Mouse (Mus musculus): ENCODE measurements around the gene Klhl3. TPM values are rescaled to one million over a fixed set of nuclear protein-coding genes. Genes with fewer than 3 reads are reported as not detected.

Klhl3 gene
- polyA plus RNA-seq, 1 experiment from 2014 or later, result 6.0 TPM

- Histone ChIP-seq H3K27ac (ENCODE audit: low read depth, low read length) (no peak overlapping the region), H3K9me3 (ENCODE audit: control insufficient read depth, low read length) (peaks cover 3% of the 10 kb centered on the region; the same call in 1 of the 2 replicates), H3K36me3 (ENCODE audit: control insufficient read depth, insufficient read depth, low read length) (no peaks in the 10 kb centered on the region), H3K4me2 (replicated peaks; ENCODE audit: low read depth, low read length) (no peak overlapping the region), H3K4me1 (ENCODE audit: control insufficient read depth, insufficient read depth, low read length) (no peaks in the 10 kb centered on the region), H3K27me3 (ENCODE audit: control insufficient read depth, insufficient read depth, low read length) (no peaks in the 10 kb centered on the region), H3K9ac (ENCODE audit: low read depth, low read length) (no peak overlapping the region), H3K4me3 (ENCODE audit: low read length) (no peak overlapping the region)
- no peak for ATAC-seq (ENCODE audit: low FRiP score, low TSS enrichment)
- WGBS, result 70% methylated on average over 5 of the region's 5 CpGs
These were observed 64.3 kb downstream of the Klhl3 start for GRCm38 (mm10) chr13:58049121-58049520.

GRCm38 (mm10) chr13:58048076-58048475 lies 65.3 kb downstream of the Klhl3 start:
- WGBS, result 85% methylated on average over 3 of the region's 3 CpGs
- Histone ChIP-seq H3K9ac (ENCODE audit: low read depth, low read length) (no peak overlapping the region), H3K4me3 (ENCODE audit: low read length) (no peak overlapping the region), H3K36me3 (ENCODE audit: control insufficient read depth, insufficient read depth, low read length) (no peaks in the 10 kb centered on the region), H3K4me2 (replicated peaks; ENCODE audit: low read depth, low read length) (no peak overlapping the region), H3K27me3 (ENCODE audit: control insufficient read depth, insufficient read depth, low read length) (no peaks in the 10 kb centered on the region), H3K4me1 (ENCODE audit: control insufficient read depth, insufficient read depth, low read length) (no peaks in the 10 kb centered on the region), H3K27ac (ENCODE audit: low read depth, low read length) (no peak overlapping the region), H3K9me3 (ENCODE audit: control insufficient read depth, low read length) (peaks cover 3% of the 10 kb centered on the region; the same call in 1 of the 2 replicates)
- ATAC-seq (ENCODE audit: low FRiP score, low TSS enrichment), result no peak

GRCm38 (mm10) chr13:58046178-58046577 lies 67.2 kb downstream of the Klhl3 start:
- no peak overlapping the region for H3K27ac ChIP-seq (ENCODE audit: low read depth, low read length)
- peaks cover 3% of the 10 kb centered on the region; the same call in 1 of the 2 replicates for H3K9me3 ChIP-seq (ENCODE audit: control insufficient read depth, low read length)
- WGBS, result 89% methylated on average over 7 of the region's 7 CpGs
- H3K4me2 ChIP-seq (replicated peaks; ENCODE audit: low read depth, low read length), result no peak overlapping the region
- H3K27me3 ChIP-seq (ENCODE audit: control insufficient read depth, insufficient read depth, low read length), result no peaks in the 10 kb centered on the region
- no peaks in the 10 kb centered on the region for H3K4me1 ChIP-seq (ENCODE audit: control insufficient read depth, insufficient read depth, low read length)
- no peak for ATAC-seq (ENCODE audit: low FRiP score, low TSS enrichment)
- no peak overlapping the region for H3K4me3 ChIP-seq (ENCODE audit: low read length)
- H3K36me3 ChIP-seq (ENCODE audit: control insufficient read depth, insufficient read depth, low read length), result no peaks in the 10 kb centered on the region
- no peak overlapping the region for H3K9ac ChIP-seq (ENCODE audit: low read depth, low read length)

GRCm38 (mm10) chr13:58045278-58045677 lies 68.1 kb downstream of the Klhl3 start:
- Histone ChIP-seq H3K4me3 (ENCODE audit: low read length) (no peak overlapping the region), H3K36me3 (ENCODE audit: control insufficient read depth, insufficient read depth, low read length) (no peaks in the 10 kb centered on the region), H3K4me2 (replicated peaks; ENCODE audit: low read depth, low read length) (no peak overlapping the region), H3K4me1 (ENCODE audit: control insufficient read depth, insufficient read depth, low read length) (no peaks in the 10 kb centered on the region), H3K27me3 (ENCODE audit: control insufficient read depth, insufficient read depth, low read length) (no peaks in the 10 kb centered on the region), H3K27ac (ENCODE audit: low read depth, low read length) (no peak overlapping the region), H3K9ac (ENCODE audit: low read depth, low read length) (no peak overlapping the region), H3K9me3 (ENCODE audit: control insufficient read depth, low read length) (peaks cover 3% of the 10 kb centered on the region; the same call in 1 of the 2 replicates)
- 73% methylated on average over 4 of the region's 4 CpGs for WGBS
- no peak for ATAC-seq (ENCODE audit: low FRiP score, low TSS enrichment)

GRCm38 (mm10) chr13:58043278-58043677 lies 70.1 kb downstream of the Klhl3 start:
- ATAC-seq (ENCODE audit: low FRiP score, low TSS enrichment), result no peak
- Histone ChIP-seq H3K9me3 (ENCODE audit: control insufficient read depth, low read length) (peaks cover 3% of the 10 kb centered on the region; the same call in 1 of the 2 replicates), H3K4me3 (ENCODE audit: low read length) (no peak overlapping the region), H3K4me1 (ENCODE audit: control insufficient read depth, insufficient read depth, low read length) (no peaks in the 10 kb centered on the region), H3K9ac (ENCODE audit: low read depth, low read length) (no peak overlapping the region), H3K27ac (ENCODE audit: low read depth, low read length) (no peak overlapping the region), H3K36me3 (ENCODE audit: control insufficient read depth, insufficient read depth, low read length) (no peaks in the 10 kb centered on the region), H3K4me2 (replicated peaks; ENCODE audit: low read depth, low read length) (no peak overlapping the region), H3K27me3 (ENCODE audit: control insufficient read depth, insufficient read depth, low read length) (no peaks in the 10 kb centered on the region)
- WGBS, result 87% methylated on average over 8 of the region's 8 CpGs

- Histone ChIP-seq H3K9ac (ENCODE audit: low read depth, low read length) (no peak overlapping the region), H3K4me1 (ENCODE audit: control insufficient read depth, insufficient read depth, low read length) (0 out of 2 replicates have a peak, but pooled peaks cover 8% of the 10 kb centered on the region), H3K4me2 (replicated peaks; ENCODE audit: low read depth, low read length) (no peak overlapping the region), H3K36me3 (ENCODE audit: control insufficient read depth, insufficient read depth, low read length) (no peaks in the 10 kb centered on the region), H3K27ac (ENCODE audit: low read depth, low read length) (no peak overlapping the region), H3K27me3 (ENCODE audit: control insufficient read depth, insufficient read depth, low read length) (no peaks in the 10 kb centered on the region), H3K9me3 (ENCODE audit: control insufficient read depth, low read length) (no peaks in the 10 kb centered on the region), H3K4me3 (ENCODE audit: low read length) (no peak overlapping the region)
- ATAC-seq (ENCODE audit: low FRiP score, low TSS enrichment), result no peak
- 71% methylated on average over 10 of the region's 10 CpGs for WGBS
These were observed 73.3 kb downstream of the Klhl3 start for GRCm38 (mm10) chr13:58040112-58040511.

GRCm38 (mm10) chr13:58037506-58037905 lies 75.9 kb downstream of the Klhl3 start:
- 89% methylated on average over 8 of the region's 8 CpGs for WGBS
- Histone ChIP-seq H3K36me3 (ENCODE audit: control insufficient read depth, insufficient read depth, low read length) (no peaks in the 10 kb centered on the region), H3K27me3 (ENCODE audit: control insufficient read depth, insufficient read depth, low read length) (no peaks in the 10 kb centered on the region), H3K9ac (ENCODE audit: low read depth, low read length) (no peak overlapping the region), H3K9me3 (ENCODE audit: control insufficient read depth, low read length) (no peaks in the 10 kb centered on the region), H3K4me3 (ENCODE audit: low read length) (no peak overlapping the region), H3K4me1 (ENCODE audit: control insufficient read depth, insufficient read depth, low read length) (0 out of 2 replicates have a peak, but pooled peaks cover 9% of the 10 kb centered on the region), H3K27ac (ENCODE audit: low read depth, low read length) (no peak overlapping the region), H3K4me2 (replicated peaks; ENCODE audit: low read depth, low read length) (no peak overlapping the region)
- no peak for ATAC-seq (ENCODE audit: low FRiP score, low TSS enrichment)

GRCm38 (mm10) chr13:58035470-58036156 lies 77.8 kb downstream of the Klhl3 start:
- H3K4me2 ChIP-seq (replicated peaks; ENCODE audit: low read depth, low read length), result no peak overlapping the region
- no peaks in the 10 kb centered on the region for H3K9me3 ChIP-seq (ENCODE audit: control insufficient read depth, low read length)
- H3K4me3 ChIP-seq (ENCODE audit: low read length), result no peak overlapping the region
- 37% methylated on average over 10 of the region's 10 CpGs for WGBS
- no peak overlapping the region for H3K27ac ChIP-seq (ENCODE audit: low read depth, low read length)
- no peaks in the 10 kb centered on the region for H3K27me3 ChIP-seq (ENCODE audit: control insufficient read depth, insufficient read depth, low read length)
- H3K9ac ChIP-seq (ENCODE audit: low read depth, low read length), result no peak overlapping the region
- H3K36me3 ChIP-seq (ENCODE audit: control insufficient read depth, insufficient read depth, low read length), result no peaks in the 10 kb centered on the region
- peak; percentile 90 for ATAC-seq (ENCODE audit: low FRiP score, low TSS enrichment)
- H3K4me1 ChIP-seq (ENCODE audit: control insufficient read depth, insufficient read depth, low read length), result 0 out of 2 replicates have a peak, but pooled peaks cover 9% of the 10 kb centered on the region

- Histone ChIP-seq H3K27ac (ENCODE audit: low read depth, low read length) (no peak overlapping the region), H3K36me3 (ENCODE audit: control insufficient read depth, insufficient read depth, low read length) (no peaks in the 10 kb centered on the region), H3K9ac (ENCODE audit: low read depth, low read length) (no peak overlapping the region), H3K4me3 (ENCODE audit: low read length) (no peak overlapping the region), H3K4me2 (replicated peaks; ENCODE audit: low read depth, low read length) (no peak overlapping the region), H3K4me1 (ENCODE audit: control insufficient read depth, insufficient read depth, low read length) (0 out of 2 replicates have a peak, but pooled peaks cover 9% of the 10 kb centered on the region), H3K9me3 (ENCODE audit: control insufficient read depth, low read length) (no peaks in the 10 kb centered on the region), H3K27me3 (ENCODE audit: control insufficient read depth, insufficient read depth, low read length) (no peaks in the 10 kb centered on the region)
- WGBS, result 93% methylated on average over 3 of the region's 3 CpGs
- ATAC-seq (ENCODE audit: low FRiP score, low TSS enrichment), result no peak
These were observed 78.4 kb downstream of the Klhl3 start for GRCm38 (mm10) chr13:58034985-58035384.
